Mouse (Mus musculus): ENCODE data around the gene Midn. TPM values are rescaled to one million over a fixed set of nuclear protein-coding genes. Genes with fewer than 3 reads are reported as not detected.

The Midn gene
- polyA plus RNA-seq, 1 experiment, result 26.1 TPM

DNA sequence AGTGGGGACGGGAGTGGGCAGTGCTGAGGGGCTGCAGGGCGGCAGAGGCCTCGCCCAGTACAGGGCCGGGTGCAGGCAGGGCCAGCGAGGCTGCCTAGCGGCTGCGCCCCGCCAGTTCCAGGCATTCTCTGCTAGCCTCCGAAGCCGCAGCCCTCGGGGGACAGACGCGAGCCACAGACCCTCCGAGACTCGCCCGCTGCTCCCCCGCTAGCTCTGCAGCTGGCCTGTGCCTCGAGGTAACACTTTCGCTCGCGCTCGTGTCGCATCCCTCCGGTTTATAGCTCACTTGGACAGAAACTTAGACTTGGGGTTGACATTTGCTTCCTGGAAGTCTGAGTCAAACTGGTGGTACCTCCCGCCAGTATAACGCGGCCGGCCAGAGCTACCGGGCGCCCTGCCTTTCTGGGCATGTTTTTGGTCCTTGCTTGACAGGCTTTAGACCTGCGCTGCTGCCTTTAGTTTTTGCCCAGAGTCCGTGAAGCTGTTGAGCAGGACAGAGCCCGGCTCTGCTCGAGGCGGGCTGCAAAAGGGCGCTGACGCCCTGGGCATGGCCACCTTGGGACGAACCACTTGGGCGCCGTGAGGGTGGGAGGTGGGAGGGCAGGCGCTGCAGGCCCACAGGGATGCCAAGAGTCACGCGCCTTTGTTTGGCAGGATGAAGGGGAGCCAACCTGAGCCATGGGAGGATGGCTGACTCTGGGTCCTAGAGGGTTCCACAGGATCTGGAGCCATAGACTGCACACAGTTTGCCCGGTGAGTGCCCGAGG lies 23.9 kb downstream of the Midn start:
- no peaks in the 10 kb centered on the region for H3K27me3 ChIP-seq (ENCODE audit: control insufficient read depth, insufficient read depth, low read length)
- TF ChIP-seq CTCF (IDR thresholded peaks at IDR 0.05; ENCODE audit: borderline replicate concordance, insufficient read depth, low read depth, low read length) (no peak), POLR2A (IDR thresholded peaks at IDR 0.05; ENCODE audit: borderline replicate concordance, insufficient read depth, low read length) (no peak)
- peaks cover 7% of the 10 kb centered on the region for H3K4me1 ChIP-seq (ENCODE audit: control insufficient read depth, insufficient read depth, low read length)
- peak overlapping the region; percentile 12; the same call in 1 of the 2 replicates for H3K27ac ChIP-seq (ENCODE audit: insufficient read depth, low read length)
- peak; percentile 46 to 52 for DNase-seq
- WGBS, result 50% methylated on average over 45 of the region's 45 CpGs
- H3K4me3 ChIP-seq (replicated peaks; ENCODE audit: insufficient read depth, low read depth, low read length), result no peak overlapping the region

DNA sequence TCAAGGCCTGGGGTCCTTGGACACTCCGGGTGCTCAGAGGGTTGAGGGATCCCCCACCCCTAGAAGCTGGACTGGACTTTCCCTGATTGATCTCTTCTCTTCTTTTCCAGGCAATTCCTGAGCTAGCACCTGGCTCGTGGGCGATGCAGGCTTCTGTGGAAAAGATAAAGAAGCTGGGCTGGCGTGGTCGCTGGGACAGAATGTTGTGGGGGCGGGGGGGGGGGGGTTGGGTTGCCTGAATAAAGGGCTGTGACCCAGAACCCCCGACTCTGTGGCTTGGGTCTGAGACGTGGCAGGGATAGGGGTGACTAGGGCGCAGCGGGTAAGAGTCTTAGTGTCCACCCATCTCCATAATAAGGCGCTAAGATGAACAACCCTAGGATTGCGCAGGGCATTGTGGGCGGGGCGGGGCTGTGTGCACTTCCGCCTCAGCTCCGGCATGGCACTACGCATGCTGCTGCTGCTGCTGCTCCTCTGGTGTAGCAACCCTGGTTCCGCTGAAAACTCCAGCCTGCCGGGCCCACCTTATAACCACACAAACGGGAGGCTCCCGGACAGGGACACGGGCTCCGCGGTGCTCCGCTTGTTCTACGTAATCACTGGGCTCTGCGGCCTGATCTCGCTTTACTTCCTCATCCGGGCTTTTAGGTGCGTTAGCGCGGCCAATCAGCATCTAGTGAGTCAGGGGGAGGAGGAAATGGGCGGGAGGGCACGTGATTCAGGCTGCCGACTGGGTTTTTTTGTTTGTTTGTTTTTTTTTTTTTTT lies 24.6 kb downstream of the Midn start, which contains the start of gene 1600002K03Rik:
TSS of gene 1600002K03Rik (plus strand) at position 418 of the 766 bp plus-strand sequence.
- H3K27me3 ChIP-seq (ENCODE audit: control insufficient read depth, insufficient read depth, low read length), result no peaks in the 10 kb centered on the region
- H3K27ac ChIP-seq (ENCODE audit: insufficient read depth, low read length), result peak within 1 kb of the TSS; percentile 45
- no peak for TF ChIP-seq CTCF (IDR thresholded peaks at IDR 0.05; ENCODE audit: borderline replicate concordance, insufficient read depth, low read depth, low read length)
- TF ChIP-seq POLR2A (IDR thresholded peaks at IDR 0.05; ENCODE audit: borderline replicate concordance, insufficient read depth, low read length), result peak; percentile 60; the same call in 1 of the 2 replicates
- peak within 1 kb of the TSS; percentile 65 for H3K4me3 ChIP-seq (replicated peaks; ENCODE audit: insufficient read depth, low read depth, low read length)
- DNase-seq, result peak; percentile 90 to 91
- 10% methylated on average over 35 of the region's 35 CpGs for WGBS
- H3K4me1 ChIP-seq (ENCODE audit: control insufficient read depth, insufficient read depth, low read length), result peaks cover 7% of the 10 kb centered on the region

DNA sequence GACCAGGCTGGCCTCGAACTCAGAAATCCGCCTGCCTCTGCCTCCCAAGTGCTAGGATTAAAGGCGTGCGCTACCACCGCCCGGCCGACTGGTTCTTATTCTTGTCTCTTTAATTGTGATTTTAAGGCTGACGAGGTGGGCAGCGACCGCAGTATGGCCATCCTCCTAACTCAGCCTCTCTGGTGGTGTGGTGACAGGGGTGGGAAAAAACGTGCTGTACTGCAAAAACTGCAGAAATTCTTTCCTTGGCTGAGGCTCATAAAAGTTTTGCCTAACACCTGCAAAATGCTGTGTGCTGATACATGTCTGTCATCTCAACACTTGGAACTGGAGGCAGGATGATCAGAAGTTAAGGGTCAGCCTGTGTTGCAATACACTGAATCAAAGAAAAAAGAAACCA lies 25.3 kb downstream of the Midn start:
- 12% methylated on average over 11 of the region's 11 CpGs for WGBS
- Histone ChIP-seq H3K27me3 (ENCODE audit: control insufficient read depth, insufficient read depth, low read length) (no peaks in the 10 kb centered on the region), H3K4me1 (ENCODE audit: control insufficient read depth, insufficient read depth, low read length) (peaks cover 7% of the 10 kb centered on the region), H3K4me3 (replicated peaks; ENCODE audit: insufficient read depth, low read depth, low read length) (peak overlapping the region; percentile 37), H3K27ac (ENCODE audit: insufficient read depth, low read length) (peak overlapping the region; percentile 45)
- TF ChIP-seq CTCF (IDR thresholded peaks at IDR 0.05; ENCODE audit: borderline replicate concordance, insufficient read depth, low read depth, low read length) (no peak), POLR2A (IDR thresholded peaks at IDR 0.05; ENCODE audit: borderline replicate concordance, insufficient read depth, low read length) (no peak)
- no peak for DNase-seq

DNA sequence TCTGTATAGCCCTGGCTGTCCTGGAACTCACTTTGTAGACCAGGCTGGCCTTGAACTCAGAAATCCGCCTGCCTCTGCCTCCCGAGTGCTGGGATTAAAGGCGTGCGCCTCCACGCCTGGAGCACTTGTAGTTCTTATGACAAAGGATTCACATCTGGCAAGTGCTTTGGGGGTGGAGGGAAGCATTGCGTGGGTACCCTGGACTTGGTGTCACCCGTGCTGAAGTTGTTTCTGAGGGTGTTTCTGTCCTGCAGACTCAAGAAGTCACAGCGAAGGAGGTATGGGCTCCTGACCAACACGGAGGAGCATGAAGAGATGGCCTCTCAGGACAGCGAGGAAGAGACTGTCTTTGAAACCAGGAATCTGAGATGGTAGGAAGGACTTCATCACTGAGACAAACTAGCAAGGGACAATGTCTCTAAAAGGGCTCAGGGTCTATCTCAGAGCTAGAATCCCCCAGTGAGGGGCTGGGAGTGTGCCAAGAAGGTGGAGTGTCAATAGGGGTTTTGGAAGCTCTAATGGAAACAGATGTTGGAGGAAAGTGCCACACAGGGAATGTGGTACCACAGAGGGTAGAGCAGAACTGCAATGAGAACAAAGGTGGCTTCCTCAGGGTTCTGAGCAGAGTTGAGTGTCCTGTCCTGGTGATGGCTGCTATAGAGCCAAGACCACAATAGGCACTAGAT lies 26.0 kb downstream of the Midn start:
- Histone ChIP-seq H3K27me3 (ENCODE audit: control insufficient read depth, insufficient read depth, low read length) (no peaks in the 10 kb centered on the region), H3K27ac (ENCODE audit: insufficient read depth, low read length) (no peak overlapping the region), H3K4me3 (replicated peaks; ENCODE audit: insufficient read depth, low read depth, low read length) (no peak overlapping the region), H3K4me1 (ENCODE audit: control insufficient read depth, insufficient read depth, low read length) (peaks cover 5% of the 10 kb centered on the region)
- peak in 1 of 2 experiments; percentile 40 for DNase-seq
- TF ChIP-seq CTCF (IDR thresholded peaks at IDR 0.05; ENCODE audit: borderline replicate concordance, insufficient read depth, low read depth, low read length), result no peak
- no peak for TF ChIP-seq POLR2A (IDR thresholded peaks at IDR 0.05; ENCODE audit: borderline replicate concordance, insufficient read depth, low read length)
- WGBS, result 81% methylated on average over 10 of the region's 10 CpGs

DNA sequence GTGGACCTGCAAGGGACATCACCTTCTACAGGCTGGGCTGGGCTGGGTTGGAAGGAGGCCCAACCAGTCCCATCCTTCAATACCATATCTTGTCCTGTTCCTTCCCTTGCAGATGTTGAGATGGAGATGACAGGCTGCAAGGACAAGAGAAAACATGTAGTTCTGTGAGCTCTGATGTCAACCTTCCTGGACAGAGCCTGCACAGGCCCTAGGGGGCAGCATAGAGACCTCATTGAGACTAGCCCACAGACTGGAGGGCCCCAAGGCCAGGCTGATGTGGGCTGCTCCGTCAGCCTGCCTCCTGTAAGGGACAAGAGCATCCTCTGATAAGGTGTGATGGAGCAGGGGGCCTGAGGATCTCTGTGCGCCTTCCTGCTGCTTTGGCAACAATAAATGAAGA lies 26.6 kb downstream of the Midn start:
- WGBS, result 40% methylated on average over 2 of the region's 2 CpGs
- TF ChIP-seq CTCF (IDR thresholded peaks at IDR 0.05; ENCODE audit: borderline replicate concordance, insufficient read depth, low read depth, low read length) (peak; percentile 45; the same call in 1 of the 2 replicates), POLR2A (IDR thresholded peaks at IDR 0.05; ENCODE audit: borderline replicate concordance, insufficient read depth, low read length) (no peak)
- Histone ChIP-seq H3K4me1 (ENCODE audit: control insufficient read depth, insufficient read depth, low read length) (peaks cover 5% of the 10 kb centered on the region), H3K27me3 (ENCODE audit: control insufficient read depth, insufficient read depth, low read length) (no peaks in the 10 kb centered on the region), H3K4me3 (replicated peaks; ENCODE audit: insufficient read depth, low read depth, low read length) (no peak overlapping the region), H3K27ac (ENCODE audit: insufficient read depth, low read length) (no peak overlapping the region)
- peak; percentile 41 to 42 for DNase-seq

DNA sequence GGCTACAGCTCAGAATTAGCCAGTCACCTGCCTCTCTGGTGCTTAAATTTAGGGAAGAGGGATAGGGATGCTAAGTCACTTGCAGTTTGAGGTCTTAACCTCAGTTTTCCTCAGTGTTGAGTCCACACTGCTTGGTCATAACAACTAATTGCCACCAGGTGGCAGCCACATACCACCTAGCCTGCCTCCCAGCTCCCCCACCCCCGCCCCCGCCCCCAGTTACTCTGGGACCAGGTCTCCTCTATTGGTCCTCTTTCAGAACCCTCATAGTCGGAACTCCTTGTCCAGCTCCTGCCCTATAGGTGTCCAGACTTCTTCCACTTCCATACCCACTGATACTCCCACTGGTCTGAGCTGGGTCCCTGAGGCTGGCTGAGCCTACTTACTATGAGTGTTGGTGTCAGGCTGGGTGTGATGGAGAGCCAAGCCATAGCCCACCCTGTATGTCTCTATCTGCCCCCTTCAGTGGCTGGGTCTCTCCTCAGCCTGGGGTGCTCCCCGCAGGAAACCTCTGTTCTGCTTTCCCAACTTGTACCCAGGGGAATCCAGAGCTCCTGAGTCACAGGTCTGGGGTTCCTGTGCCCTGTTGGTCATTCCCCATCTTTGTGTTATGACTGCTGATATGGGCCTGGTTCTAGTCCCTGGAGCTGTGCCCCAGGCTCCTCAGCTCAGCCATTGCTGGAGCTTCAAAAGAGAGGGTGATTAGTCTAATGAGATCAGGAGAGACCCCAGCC lies 27.6 kb downstream of the Midn start:
- peak; percentile 49 to 54 for DNase-seq
- WGBS, result 29% methylated on average over 4 of the region's 4 CpGs
- peaks cover 11% of the 10 kb centered on the region for H3K4me1 ChIP-seq (ENCODE audit: control insufficient read depth, insufficient read depth, low read length)
- no peaks in the 10 kb centered on the region for H3K27me3 ChIP-seq (ENCODE audit: control insufficient read depth, insufficient read depth, low read length)
- TF ChIP-seq CTCF (IDR thresholded peaks at IDR 0.05; ENCODE audit: borderline replicate concordance, insufficient read depth, low read depth, low read length), result peak; percentile 61; the same call in 1 of the 2 replicates
- TF ChIP-seq POLR2A (IDR thresholded peaks at IDR 0.05; ENCODE audit: borderline replicate concordance, insufficient read depth, low read length), result no peak
- H3K4me3 ChIP-seq (replicated peaks; ENCODE audit: insufficient read depth, low read depth, low read length), result no peak overlapping the region
- H3K27ac ChIP-seq (ENCODE audit: insufficient read depth, low read length), result no peak overlapping the region
